Mouse (Mus musculus): ENCODE measurements around the gene Acot7. TPM values are rescaled to one million over a fixed set of nuclear protein-coding genes. Genes with fewer than 3 reads are reported as not detected.

Acot7 gene
- total and polyA plus RNA-seq, 2 experiments from 2014 or later: 259 to 510 TPM

DNA sequence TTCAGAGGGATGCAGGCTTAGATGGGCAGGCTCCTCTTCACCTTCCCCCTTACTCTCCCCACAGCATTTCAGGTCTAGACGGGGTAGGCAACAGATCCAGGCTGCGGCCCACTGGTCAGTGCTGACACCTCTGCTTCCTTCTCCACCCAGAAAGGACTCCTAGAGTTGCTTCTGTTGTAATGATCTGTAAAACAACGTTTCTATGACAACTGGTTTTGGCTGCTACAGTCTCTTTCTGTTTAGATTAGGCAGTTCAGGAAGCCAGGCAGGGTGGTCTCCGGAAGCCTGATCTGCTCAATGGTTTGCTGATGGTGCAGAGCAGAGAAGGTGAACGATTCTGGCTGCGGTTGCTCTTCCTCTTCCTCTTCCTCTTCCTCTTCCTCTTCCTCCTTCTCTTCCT is 23.6 kb downstream of the Acot7 start:
- no peak for ATAC-seq (ENCODE audit: low FRiP score)
- H3K4me3 ChIP-seq (ENCODE audit: low read depth, low read length): no peak overlapping the region
- DNase-seq (ENCODE audit: low spot score): no peak
- peaks cover 16% of the 10 kb centered on the region; the same call in 1 of the 2 replicates for H3K4me1 ChIP-seq (ENCODE audit: insufficient read depth, low read length)
- H3K27me3 ChIP-seq (ENCODE audit: insufficient read depth, low read length): no peaks in the 10 kb centered on the region
- H3K9ac ChIP-seq (replicated peaks; ENCODE audit: low read length, poor library complexity, severe bottlenecking): no peak overlapping the region
- 71% methylated on average over 6 of the region's 6 CpGs for WGBS
- no peak for TF ChIP-seq CTCF (IDR thresholded peaks at IDR 0.05)
- H3K4me2 ChIP-seq (ENCODE audit: low read depth, low read length, poor library complexity, severe bottlenecking): no peak overlapping the region
- H3K36me3 ChIP-seq (ENCODE audit: insufficient read depth, low read length): no peaks in the 10 kb centered on the region
- H3K27ac ChIP-seq (ENCODE audit: low read depth, low read length): no peak overlapping the region; the same call in 1 of the 2 replicates
- no peaks in the 10 kb centered on the region for H3K9me3 ChIP-seq (ENCODE audit: low read length)

DNA sequence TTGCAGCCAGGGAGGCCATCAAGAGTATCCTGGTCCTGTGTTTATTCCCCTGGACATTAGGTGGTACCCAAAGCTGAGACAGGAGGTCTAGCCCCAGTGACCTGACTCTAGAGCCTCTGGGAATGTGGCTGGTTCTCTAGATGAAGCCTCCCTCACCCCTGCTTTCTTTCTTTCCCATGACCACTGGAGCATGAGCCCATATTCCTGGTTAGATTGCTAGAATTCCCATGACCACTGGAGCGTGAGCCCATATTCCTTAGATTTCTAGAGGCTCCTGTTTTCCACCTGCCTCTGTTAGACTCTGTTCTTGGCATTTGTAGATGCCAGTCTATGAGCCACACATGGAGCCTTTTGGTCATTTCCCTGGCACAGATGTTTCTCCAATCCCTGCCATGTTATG is 24.5 kb downstream of the Acot7 start:
- ATAC-seq (ENCODE audit: low FRiP score) (no peak), DNase-seq (ENCODE audit: low spot score) (no peak)
- Histone ChIP-seq H3K4me3 (ENCODE audit: low read depth, low read length) (no peak overlapping the region), H3K36me3 (ENCODE audit: insufficient read depth, low read length) (no peaks in the 10 kb centered on the region; the same call in 1 of the 2 replicates), H3K9me3 (ENCODE audit: low read length) (no peaks in the 10 kb centered on the region), H3K27ac (ENCODE audit: low read depth, low read length) (no peak overlapping the region), H3K4me2 (ENCODE audit: low read depth, low read length, poor library complexity, severe bottlenecking) (no peak overlapping the region), H3K27me3 (ENCODE audit: insufficient read depth, low read length) (no peaks in the 10 kb centered on the region), H3K4me1 (ENCODE audit: insufficient read depth, low read length) (peaks cover 16% of the 10 kb centered on the region; the same call in 1 of the 2 replicates), H3K9ac (replicated peaks; ENCODE audit: low read length, poor library complexity, severe bottlenecking) (no peak overlapping the region)
- WGBS: 83% methylated on average over 1 of the region's 1 CpGs
- no peak for TF ChIP-seq CTCF (IDR thresholded peaks at IDR 0.05)

- H3K4me3 ChIP-seq (ENCODE audit: low read depth, low read length): no peak overlapping the region
- TF ChIP-seq CTCF (IDR thresholded peaks at IDR 0.05): no peak
- H3K9me3 ChIP-seq (ENCODE audit: low read length): no peaks in the 10 kb centered on the region
- 63% methylated on average over 3 of the region's 3 CpGs for WGBS
- DNase-seq (ENCODE audit: low spot score) (no peak), ATAC-seq (ENCODE audit: low FRiP score) (no peak)
- H3K4me1 ChIP-seq (ENCODE audit: insufficient read depth, low read length): peaks cover 16% of the 10 kb centered on the region; the same call in 1 of the 2 replicates
- H3K27ac ChIP-seq (ENCODE audit: low read depth, low read length): no peak overlapping the region
- H3K36me3 ChIP-seq (ENCODE audit: insufficient read depth, low read length): no peaks in the 10 kb centered on the region; the same call in 1 of the 2 replicates
- no peaks in the 10 kb centered on the region for H3K27me3 ChIP-seq (ENCODE audit: insufficient read depth, low read length)
- H3K9ac ChIP-seq (replicated peaks; ENCODE audit: low read length, poor library complexity, severe bottlenecking): no peak overlapping the region
- H3K4me2 ChIP-seq (ENCODE audit: low read depth, low read length, poor library complexity, severe bottlenecking): no peak overlapping the region
Measured at GRCm38 (mm10) chr4:152202905-152203304, 25.0 kb downstream of the Acot7 start.

GRCm38 (mm10) chr4:152204663-152205062 is 26.7 kb downstream of the Acot7 start:
- H3K9me3 ChIP-seq (ENCODE audit: low read length): no peaks in the 10 kb centered on the region
- H3K4me2 ChIP-seq (ENCODE audit: low read depth, low read length, poor library complexity, severe bottlenecking): no peak overlapping the region
- peaks cover 16% of the 10 kb centered on the region; the same call in 1 of the 2 replicates for H3K4me1 ChIP-seq (ENCODE audit: insufficient read depth, low read length)
- no peak overlapping the region for H3K27ac ChIP-seq (ENCODE audit: low read depth, low read length)
- no peak overlapping the region for H3K4me3 ChIP-seq (ENCODE audit: low read depth, low read length)
- no peaks in the 10 kb centered on the region; the same call in 1 of the 2 replicates for H3K36me3 ChIP-seq (ENCODE audit: insufficient read depth, low read length)
- no peak for TF ChIP-seq CTCF (IDR thresholded peaks at IDR 0.05)
- H3K9ac ChIP-seq (replicated peaks; ENCODE audit: low read length, poor library complexity, severe bottlenecking): no peak overlapping the region
- DNase-seq (ENCODE audit: low spot score): no peak
- no peaks in the 10 kb centered on the region for H3K27me3 ChIP-seq (ENCODE audit: insufficient read depth, low read length)
- WGBS: 91% methylated on average over 6 of the region's 6 CpGs
- no peak for ATAC-seq (ENCODE audit: low FRiP score)

DNA sequence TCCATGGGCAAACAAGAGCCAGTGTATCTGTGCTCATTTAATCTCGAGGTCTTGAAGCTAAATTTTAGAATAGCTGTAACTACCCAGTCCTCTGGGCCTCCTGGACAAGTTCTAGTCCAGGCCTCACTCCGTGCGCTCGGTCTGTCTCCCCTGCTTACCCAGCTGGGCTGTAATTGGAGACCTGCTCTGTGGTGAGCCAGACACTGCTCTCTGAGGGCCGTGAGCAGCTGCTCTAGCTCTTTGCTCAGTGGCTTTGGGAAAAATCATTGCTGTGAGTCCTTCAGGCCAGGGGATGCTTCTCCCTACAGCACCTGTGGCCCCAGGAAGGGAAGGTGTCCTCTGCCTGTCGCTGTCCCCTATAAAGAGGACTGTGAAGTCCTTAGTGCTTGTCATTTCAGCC is 28.3 kb downstream of the Acot7 start:
- Histone ChIP-seq H3K9me3 (ENCODE audit: low read length) (no peaks in the 10 kb centered on the region), H3K4me2 (ENCODE audit: low read depth, low read length, poor library complexity, severe bottlenecking) (no peak overlapping the region), H3K4me1 (ENCODE audit: insufficient read depth, low read length) (peaks cover 14% of the 10 kb centered on the region; the same call in 1 of the 2 replicates), H3K4me3 (ENCODE audit: low read depth, low read length) (no peak overlapping the region), H3K36me3 (ENCODE audit: insufficient read depth, low read length) (no peaks in the 10 kb centered on the region; the same call in 1 of the 2 replicates), H3K27me3 (ENCODE audit: insufficient read depth, low read length) (no peaks in the 10 kb centered on the region), H3K9ac (replicated peaks; ENCODE audit: low read length, poor library complexity, severe bottlenecking) (no peak overlapping the region), H3K27ac (ENCODE audit: low read depth, low read length) (no peak overlapping the region)
- ATAC-seq (ENCODE audit: low FRiP score) (no peak), DNase-seq (ENCODE audit: low spot score) (no peak)
- WGBS: 57% methylated on average over 6 of the region's 6 CpGs
- no peak for TF ChIP-seq CTCF (IDR thresholded peaks at IDR 0.05)

DNA sequence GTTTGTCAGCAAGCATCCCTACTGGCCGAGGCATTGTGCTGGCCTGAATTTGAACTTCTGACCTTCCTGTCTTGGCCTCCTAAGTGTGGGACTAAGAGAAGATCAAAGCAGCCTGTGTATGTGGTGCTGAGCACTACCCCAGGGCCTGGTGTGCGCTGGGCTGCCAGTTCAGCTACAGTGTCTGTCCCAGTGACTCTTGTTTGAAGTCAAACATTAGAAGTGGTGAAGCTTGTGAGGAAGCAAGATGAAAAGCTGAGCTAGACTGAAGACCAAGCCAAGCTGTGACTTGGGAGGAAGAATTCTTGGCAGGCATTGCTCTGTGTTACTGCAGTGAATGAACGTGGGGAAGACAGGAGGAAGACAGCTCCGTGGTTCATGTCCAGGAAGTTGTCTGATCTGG is 31.7 kb downstream of the Acot7 start:
- H3K4me2 ChIP-seq (ENCODE audit: low read depth, low read length, poor library complexity, severe bottlenecking): no peak overlapping the region
- ATAC-seq (ENCODE audit: low FRiP score) (no peak), DNase-seq (ENCODE audit: low spot score) (no peak)
- H3K9ac ChIP-seq (replicated peaks; ENCODE audit: low read length, poor library complexity, severe bottlenecking): no peak overlapping the region
- H3K9me3 ChIP-seq (ENCODE audit: low read length): no peaks in the 10 kb centered on the region
- H3K4me3 ChIP-seq (ENCODE audit: low read depth, low read length): no peak overlapping the region
- no peak overlapping the region for H3K27ac ChIP-seq (ENCODE audit: low read depth, low read length)
- H3K27me3 ChIP-seq (ENCODE audit: insufficient read depth, low read length): no peaks in the 10 kb centered on the region
- no peaks in the 10 kb centered on the region; the same call in 1 of the 2 replicates for H3K36me3 ChIP-seq (ENCODE audit: insufficient read depth, low read length)
- TF ChIP-seq CTCF (IDR thresholded peaks at IDR 0.05): no peak
- 68% methylated on average over 4 of the region's 4 CpGs for WGBS
- H3K4me1 ChIP-seq (ENCODE audit: insufficient read depth, low read length): no peaks in the 10 kb centered on the region
